Mouse (Mus musculus): Measurements from ENCODE around the gene Podn. TPM values are rescaled to one million over a fixed set of nuclear protein-coding genes. Genes with fewer than 3 reads are reported as not detected.
A peak's percentile ranks its signal among the peaks of the same experiment; 100 is the strongest.

Podn gene
- total RNA-seq, 2 experiments from 2014 or later, result 9.2 to 9.9 TPM

DNA sequence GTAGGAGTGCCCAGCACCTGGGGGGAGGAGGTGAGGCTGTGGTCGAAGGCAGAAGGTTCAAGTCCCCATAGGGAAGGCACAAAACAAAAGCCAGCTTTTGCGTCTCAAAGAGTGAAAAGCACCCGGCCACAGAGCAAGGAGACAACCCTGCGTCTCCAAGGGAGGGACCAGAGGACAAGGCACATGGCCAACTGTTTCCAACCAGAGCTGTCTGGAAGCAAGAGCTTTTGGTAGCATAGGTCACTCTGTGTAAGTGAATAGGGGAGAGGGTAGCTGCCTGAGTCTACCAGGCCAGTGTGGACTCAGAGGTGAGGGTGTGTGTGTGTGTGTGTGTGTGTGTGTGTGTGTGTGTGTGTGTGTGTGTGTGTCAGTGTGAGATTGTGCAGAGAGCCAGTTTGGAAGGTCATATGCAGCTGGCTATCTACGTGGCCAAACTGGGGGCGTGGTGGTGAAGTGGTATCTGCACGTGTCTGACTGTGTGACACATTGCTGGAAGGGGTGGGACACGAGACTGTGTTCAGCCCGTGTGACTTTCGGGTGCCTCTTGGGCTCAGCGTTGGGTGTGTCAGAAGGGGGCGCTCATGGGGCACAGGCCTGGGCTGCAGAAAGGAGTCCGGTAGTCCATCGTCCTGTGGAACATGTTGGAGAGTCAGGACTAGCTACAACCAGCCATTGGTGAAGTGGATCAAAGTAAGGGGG is 81.0 kb downstream of the Podn start:
- intact Hi-C loops (cut with DNase I), result no loop called here
- peak; percentile 72 to 80 for DNase-seq

DNA sequence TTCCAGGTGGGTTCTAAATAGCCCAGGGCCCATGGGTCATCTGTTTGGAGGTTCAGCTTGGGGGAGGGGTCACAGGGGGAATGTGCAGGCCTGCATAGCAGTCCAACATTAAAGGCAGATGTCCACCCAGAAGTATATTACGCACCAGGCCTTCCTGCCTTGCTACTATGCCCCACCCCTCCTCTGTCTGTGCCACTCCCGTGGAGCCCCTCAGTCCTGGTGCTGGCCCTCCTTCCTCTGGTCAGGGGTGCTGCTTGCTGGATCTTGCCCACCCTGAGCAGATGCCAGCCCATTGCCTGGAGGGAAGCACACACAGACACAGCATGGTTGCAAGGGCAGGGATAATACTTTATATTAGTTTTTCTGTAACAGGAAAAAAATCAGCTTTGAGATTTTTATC is 81.8 kb downstream of the Podn start:
- intact Hi-C loops (cut with DNase I), result no loop called here
- no peak for DNase-seq

DNA sequence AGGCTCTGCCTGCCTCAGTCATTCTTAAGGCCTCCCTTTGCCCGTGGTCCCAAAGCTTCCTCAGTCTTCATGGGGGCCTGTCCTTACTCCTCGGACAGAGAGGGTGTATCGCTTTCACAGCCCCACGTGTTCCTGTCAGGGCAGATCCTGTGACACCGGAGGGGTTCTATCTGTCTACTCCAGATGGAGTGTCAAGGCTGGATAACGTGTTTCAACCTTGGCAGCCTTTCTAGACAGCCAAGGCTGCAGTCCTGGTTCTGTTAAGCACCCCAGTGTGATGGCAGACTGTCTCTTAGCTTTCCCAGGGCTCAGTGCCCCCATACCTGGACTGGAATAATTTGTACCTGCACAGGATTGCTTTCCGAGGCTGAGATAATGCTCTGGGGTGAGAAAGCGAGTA is 87.7 kb downstream of the Podn start:
- intact Hi-C loops (cut with DNase I), result no loop called here
- DNase-seq, result no peak

DNA sequence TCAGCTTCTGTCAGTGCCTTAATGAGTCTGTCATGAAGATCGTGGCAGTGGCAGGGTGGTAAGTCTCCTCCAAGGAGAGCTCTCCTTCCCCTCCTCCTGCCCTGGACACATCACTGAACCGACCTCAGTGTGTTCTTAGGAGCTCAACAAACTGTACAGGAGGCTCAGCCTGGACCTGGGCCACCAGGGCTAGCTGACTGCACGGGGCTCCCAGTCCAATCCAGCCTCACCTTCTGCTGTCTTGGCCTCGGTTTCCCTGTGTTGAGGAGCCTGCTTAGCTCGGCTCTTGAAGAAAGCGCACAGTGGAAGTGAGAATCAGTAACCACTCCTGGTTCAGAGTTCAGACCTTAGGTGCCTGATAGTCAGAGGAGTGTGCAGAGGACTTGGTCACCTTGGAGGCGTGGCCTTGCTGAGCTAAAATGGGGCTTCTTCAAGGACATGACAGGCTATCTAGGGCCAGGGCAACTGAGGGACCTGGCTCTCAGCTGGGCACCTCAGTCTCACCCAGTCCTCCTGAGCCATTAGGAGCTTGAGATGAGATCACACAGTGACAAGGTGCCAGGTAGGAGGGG is 88.6 kb downstream of the Podn start:
- intact Hi-C loops (cut with DNase I), result no loop called here
- DNase-seq, result no peak

DNA sequence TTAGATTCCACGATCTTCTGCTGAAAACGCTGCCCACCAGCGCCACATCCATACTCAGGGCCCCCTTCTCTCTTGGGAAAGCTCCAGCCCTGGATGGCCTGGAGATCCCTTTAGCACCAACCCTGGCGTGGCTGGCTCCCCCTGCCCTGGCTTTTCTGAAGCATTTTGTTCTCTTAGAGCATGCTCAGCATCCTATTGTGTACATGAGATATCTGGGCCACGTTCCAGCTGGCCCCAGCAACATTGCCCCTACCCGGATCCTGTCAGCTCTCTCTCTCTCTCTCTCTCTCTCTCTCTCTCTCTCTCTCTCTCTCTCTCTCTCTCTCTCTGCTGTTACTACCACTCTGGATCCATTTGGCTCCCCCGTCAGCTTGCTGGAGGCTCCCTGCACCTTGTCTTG is 90.9 kb downstream of the Podn start:
- intact Hi-C loops (cut with DNase I), result no loop called here

DNA sequence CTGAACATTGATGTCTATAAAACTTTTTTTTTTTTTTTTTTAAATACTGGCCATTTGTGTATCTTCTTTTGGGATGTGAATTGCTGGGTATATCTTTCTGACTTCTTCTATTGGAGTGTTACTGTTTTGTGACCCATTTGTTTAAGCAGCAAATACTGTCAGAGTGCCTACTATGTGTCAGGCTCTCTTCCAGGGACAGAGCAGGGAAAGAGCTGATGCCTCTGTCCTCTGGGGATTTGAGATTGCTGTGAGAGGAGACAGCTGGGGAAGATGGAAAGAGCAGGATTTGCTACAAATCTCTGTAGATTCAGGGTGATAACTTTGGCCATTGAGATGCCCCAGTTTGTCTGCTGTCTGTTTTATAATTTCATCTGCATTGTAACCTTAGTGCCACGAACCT is 96.9 kb downstream of the Podn start:
- DNase-seq, result no peak
- intact Hi-C loops (cut with DNase I), result no loop called here

More for the DNA sequence above, 90.9 kb downstream of the Podn start:
- DNase-seq, result no peak

DNA sequence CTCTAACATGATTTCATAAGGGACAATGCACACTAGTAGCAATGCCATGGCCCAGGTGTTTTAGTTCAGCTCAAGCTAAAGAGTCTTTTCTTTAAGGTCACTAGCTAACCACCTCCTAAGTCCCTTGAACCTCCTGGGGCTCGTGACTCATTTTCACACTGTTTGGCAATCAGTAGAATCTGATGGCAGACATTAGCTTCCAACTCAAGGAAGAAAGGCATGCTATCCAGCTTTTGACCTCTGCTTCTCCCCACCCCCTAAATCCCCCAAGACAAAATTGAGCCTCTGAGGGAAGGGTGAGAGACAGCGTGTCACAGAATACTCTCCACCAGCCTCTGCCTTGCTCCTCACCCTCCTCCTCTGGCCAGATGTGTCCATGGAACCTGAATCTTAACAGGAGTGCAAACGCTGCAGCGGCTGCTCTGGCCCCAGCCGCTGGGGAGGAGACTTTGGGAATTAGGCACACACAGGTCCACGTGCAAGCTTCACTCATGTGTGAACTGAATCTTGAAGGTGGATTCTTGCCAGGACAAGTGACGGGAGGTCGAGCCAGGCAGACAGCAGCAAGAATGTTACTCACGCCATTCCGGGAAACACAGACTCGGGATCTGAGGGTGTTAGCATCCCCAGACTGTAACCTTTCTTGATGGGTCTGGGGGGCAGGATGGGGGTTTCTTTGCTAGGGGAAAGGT is 97.5 kb downstream of the Podn start:
- DNase-seq, result peak; percentile 35 to 63
- intact Hi-C loops (cut with DNase I), result no loop called here

DNA sequence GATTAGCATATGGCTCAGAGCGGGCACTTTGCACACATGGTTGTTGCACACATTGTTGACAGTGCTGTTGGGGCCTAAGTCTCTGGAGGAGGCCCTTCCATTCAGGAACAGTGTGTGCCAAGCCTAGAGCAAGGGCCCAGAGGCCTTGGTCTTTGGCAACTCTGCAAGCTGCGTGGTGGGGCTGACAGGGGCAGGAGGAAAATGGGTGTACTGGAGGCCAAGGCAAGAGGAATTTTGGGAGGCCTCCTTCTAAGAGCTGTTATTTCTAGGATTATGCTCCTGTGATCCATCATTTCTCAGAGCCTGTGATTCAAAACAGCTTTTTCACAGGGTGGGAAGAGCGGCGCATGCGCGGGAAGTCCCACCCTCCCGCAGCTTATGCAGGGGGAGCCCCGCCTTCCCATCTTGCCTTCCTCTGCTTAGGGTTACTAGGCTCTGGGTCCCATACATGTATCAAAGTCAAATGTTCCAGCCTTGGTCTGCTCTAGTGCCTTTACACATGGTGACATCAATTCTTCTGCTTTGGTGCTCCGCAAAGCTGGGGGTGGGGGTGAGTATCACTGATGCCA is 99.7 kb downstream of the Podn start:
- intact Hi-C loops (cut with DNase I), result no loop called here
- DNase-seq, result no peak

DNA sequence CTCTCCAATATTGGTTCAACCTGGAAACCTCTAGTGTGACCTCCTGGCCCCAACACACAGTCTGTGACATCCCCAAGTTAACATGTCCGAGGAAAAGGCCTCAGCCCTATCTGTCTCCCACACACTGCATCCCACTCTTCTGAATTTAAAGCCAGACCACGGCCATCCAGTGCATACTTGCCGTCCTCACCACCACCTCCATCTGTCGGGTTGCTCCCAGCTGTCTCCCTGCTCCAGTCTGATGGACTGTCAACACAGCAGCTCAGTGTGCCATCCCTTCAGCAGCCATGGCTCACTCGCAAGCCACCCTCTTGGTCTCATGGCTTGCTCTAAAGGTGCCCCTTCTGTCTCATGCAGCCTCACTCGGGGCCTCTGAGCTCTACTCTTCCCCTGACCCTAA is 100.5 kb downstream of the Podn start:
- DNase-seq, result no peak
- intact Hi-C loops (cut with DNase I), result no loop called here

DNA sequence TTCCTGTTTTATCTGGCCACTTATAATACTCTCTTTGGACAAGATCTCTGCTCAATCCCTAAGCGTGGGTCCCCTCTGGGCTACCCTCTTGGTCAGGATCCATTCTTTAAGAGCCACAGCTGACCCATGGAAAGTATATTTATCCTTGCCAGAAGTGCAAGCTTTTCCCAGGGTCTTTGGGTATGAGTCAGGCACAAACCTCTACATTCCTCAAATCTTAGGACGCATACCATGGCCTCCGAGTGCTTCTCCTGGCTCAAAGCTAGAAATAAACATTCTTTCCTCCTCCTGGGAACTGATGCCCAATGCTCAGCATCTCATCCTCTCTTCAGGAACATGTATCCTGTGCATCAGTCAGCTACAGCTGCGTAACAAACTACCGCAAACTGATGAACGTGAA is 101.2 kb downstream of the Podn start:
- no peak for DNase-seq
- intact Hi-C loops (cut with DNase I), result no loop called here

DNA sequence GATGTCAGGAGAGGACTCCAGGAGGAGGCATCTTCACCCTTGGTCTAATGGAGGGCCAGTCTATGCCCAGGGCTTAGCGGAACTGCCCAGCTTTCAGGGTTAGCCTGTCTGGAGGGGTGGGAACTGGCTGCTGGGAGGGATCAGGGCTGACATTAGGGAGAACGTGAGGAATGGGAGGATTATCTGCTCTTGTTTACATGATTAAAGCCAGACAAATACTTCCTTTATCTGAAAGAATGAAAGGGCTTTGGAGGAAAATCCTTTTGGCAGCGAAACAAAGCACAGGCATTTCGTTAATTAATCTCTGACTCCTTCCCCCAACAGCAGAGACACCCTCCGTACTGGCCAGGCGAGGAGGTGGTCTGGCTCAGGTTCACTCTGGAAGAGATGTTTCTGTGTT is 104.4 kb downstream of the Podn start:
- DNase-seq, result no peak
- intact Hi-C loops (cut with DNase I), result no loop called here

DNA sequence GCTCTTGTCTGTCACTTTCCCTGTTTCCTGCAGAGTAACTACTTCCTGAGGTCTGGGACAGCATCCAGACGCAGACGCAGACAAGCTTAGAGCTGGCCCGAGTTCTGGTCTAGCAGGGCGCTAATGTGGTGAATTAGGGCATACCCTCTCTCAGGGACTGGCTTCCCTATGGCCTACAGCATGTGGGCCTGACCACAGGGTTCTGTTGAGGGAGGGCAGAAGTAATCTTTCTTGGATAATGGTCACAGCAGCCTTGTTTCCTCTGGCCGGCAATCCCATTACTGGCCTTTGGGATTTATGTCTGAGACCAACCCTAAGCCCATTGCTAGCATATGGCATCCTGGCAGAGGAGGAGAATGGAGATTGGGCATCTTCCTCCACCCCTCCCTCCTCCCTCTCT is 105.4 kb downstream of the Podn start:
- no peak for DNase-seq
- intact Hi-C loops (cut with DNase I), result no loop called here

DNA sequence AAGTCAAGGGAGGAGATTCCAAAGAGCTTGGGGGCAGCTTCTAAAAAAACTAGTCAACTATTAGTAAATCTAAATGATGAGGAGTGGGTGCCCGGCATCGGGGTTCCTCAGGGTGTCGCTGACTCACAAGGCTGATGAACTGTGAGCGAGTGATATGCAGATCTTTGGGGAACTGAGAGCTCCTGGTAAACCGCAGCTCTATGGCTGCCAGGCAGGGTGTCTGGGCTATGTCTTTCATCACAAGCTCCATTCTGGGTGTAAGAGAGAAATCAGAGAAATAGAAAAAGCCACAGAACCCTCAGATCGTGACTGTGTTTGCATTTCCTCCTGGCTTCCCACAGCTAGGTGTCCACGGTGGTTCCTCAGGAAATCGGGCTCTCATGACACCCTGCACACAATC is 107.3 kb downstream of the Podn start:
- DNase-seq, result no peak
- intact Hi-C loops (cut with DNase I), result no loop called here

DNA sequence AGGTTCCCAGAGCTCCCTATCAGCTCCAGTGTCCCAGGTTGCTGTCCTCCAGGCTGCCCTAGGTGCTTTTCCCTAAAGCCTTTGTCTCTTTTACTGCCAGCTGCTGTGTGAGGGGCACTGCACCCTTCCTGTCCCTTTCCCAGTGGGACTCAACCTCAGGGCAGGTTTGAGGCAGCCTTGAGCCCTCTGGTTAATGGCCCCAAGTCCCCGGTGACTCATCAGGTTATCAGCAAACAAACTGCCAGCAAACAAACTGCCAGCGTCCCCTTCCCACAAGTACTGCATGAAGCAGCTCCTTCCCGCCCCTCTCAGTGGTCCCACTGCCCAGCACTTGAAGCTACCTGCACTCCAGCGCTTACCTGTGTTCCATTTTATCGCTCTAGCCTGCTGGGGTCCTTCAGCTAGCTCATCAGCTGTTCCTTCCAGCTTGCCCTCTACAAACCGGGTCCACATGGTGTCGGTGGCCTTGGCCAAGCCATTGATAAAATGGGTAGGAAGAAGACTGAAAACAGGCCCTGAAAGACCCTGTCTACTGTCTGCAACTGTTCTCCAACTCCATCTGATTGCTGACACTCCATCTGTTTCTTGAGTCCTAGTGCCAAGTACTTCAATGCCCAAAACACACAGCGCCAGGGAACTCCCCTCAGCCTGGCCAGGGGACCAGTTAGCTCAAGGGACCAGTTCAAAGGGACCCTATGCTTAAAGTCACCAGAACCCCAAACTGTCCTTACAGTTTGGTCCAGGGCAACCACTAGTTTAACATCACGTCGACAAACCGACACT is 109.7 kb downstream of the Podn start:
- intact Hi-C loops (cut with DNase I), result no loop called here
- DNase-seq, result no peak

DNA sequence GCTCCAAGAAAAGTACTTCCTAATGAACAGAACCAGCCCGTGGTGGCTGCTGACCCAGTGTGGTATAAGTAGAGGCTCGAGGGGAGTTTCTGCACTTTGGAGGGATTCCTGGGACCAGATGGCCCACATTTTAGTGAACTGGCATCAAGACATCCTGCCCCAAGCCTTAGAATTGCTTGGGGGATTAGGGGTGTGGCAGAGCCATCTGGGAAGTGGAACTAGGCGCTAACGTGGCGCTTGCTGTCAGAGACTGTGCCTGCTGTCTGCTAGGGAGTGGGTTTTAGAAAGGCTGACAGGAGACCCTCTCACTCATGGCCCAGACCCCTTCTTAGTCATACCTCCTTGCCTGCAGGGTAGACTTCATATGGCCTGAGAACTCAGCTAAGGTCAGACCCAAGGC is 110.4 kb downstream of the Podn start:
- intact Hi-C loops (cut with DNase I), result no loop called here
- no peak for DNase-seq

DNA sequence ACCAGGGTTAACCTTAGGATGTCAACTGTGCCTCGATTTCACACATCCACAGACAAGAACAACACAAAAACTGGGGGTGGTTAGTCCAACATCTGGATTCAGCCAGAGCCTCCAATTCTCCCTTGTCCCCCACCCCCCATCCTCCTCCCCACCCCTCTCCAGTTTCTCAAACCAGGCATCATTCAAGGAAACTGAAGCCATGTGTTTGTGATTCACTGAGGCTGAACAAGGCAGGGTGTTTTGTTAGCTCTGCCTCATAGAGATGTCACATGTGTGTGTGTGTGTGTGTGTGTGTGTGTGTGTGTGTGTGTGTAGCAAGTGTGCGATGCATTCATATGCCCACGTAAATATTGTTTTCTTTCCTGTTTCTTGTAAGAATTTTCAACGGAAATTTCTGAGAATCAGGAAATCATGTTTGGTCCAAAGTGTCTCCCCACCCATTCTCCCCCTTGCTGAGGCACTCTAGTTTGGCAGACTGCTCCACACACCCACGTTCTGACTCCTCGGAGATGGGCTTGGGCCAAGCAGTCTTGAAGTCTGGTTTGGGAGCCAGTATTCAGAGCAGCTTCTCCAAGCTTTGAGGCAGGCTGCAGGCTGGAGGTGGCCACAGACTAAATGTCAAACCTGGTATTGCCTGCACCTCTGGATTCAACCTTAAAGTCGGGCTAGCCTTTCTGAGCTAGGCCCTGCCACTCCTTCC is 111.8 kb downstream of the Podn start:
- DNase-seq, result peak; percentile 58 to 76
- intact Hi-C loops (cut with DNase I), result no loop called here

DNA sequence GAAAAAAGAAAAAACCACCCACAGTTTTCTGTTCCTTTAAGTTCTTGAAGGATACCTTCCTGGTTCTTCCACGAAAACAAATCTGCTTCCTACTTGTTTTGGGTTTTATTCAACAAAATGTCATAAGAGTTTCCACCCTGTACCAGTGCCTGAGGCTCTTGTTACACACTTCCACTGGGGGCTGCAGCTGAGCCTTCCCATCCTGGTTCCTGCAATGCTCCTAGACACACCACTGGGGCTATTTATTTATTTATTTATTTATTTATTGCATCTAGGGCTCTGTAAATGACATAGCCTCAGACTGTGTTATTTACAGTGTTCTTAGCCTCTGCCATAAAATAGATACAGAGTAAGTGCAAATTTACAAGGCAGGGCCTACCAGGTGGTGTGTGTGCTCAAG is 112.5 kb downstream of the Podn start:
- DNase-seq, result no peak
- intact Hi-C loops (cut with DNase I), result no loop called here

DNA sequence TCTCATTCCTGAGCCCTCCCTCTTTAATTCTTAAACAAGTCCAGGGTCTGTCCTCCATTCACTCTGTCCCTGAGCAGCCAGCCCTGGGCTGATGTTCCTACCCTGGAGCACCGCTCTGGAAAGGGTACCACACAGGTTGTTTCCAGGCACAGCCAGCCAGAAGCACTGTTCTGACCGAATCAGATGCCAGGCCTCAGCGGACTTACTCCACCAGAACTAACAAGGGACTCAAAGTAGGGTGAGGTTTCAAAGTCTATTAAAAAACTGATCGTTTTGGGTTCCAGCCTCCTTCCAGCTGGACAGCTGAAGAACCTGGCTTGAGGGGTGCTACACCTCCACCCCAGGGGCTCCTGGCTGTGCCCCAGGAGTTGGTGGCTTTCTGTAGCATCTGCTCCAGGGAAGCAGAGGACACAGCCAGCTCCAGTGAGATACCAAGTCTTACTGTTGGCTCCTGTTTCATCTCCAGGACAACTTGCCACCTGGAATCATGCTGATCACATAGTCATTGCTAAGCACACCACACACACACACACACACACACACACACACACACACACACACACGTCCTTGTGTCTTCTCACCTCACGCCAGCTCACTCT is 116.1 kb downstream of the Podn start:
- intact Hi-C loops (cut with DNase I), result no loop called here
- DNase-seq, result no peak

DNA sequence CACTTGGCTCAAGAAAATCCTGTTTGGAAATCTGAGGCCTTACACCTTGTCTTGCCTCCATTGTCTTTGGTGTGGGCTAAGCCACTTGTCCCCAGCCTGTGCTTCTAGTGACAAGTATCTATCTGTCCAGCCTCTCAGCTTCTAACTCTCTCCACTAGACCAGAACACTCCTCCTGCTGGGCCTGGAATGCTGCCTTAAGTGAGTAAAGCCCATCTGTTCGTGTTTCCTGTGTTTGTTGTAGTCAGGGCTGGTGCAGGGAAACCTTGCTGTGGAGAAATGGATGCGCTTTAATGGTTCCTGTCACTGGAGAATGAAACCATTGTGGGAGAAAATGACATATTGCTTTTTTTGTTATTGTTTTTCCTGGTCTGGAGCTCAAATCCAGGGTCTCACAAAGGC is 116.7 kb downstream of the Podn start:
- DNase-seq, result no peak
- intact Hi-C loops (cut with DNase I), result no loop called here

DNA sequence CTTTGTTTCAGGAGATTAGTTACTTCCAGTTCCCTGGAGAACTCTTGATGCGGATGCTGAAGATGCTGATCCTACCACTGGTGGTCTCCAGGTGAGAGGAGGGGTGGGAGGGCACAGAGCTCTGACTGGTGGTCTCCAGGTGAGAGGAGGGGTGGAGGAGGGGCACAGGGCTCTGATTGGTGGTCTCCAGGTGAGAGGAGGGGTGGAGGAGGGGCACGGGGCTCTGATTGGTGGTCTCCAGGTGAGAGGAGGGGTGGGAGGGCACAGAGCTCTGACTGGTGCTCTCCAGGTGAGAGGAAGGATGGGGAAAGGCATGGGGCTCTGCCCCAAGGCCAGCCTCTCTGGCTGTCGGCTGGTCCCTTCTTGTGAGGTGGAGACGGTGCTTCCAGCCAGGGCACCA is 118.7 kb downstream of the Podn start:
- no peak for DNase-seq
- intact Hi-C loops (cut with DNase I), result no loop called here
